Mouse (Mus musculus) ES-Bruce4 (cell line): ENCODE results near the gene E130218I03Rik. TPM values are rescaled to one million over a fixed set of nuclear protein-coding genes. Genes with fewer than 3 reads are reported as not detected.

Experiments used
- H3K27ac ChIP-seq: 2 replicates; pipeline ENCODE4 v1.5.1; 2012; ENCODE audit warnings: low read length, inconsistent platforms; ENCODE audit not compliant: insufficient read depth
- H3K27me3 ChIP-seq: 2 replicates; pipeline ENCODE4 v1.6.1; 2012; ENCODE audit warnings: mild to moderate bottlenecking, low read length, inconsistent platforms; ENCODE audit not compliant: control insufficient read depth, poor library complexity, insufficient read depth, severe bottlenecking
- H3K36me3 ChIP-seq: 2 replicates; pipeline ENCODE4 v1.6.1; 2012; ENCODE audit warnings: inconsistent platforms, mild to moderate bottlenecking, low read length, moderate library complexity; ENCODE audit not compliant: control insufficient read depth, poor library complexity, insufficient read depth, severe bottlenecking
- H3K4me1 ChIP-seq: one replicate; pipeline ENCODE4 v1.8.1; 2011; ENCODE audit warnings: low read length; ENCODE audit not compliant: control insufficient read depth, insufficient read depth
- H3K4me3 ChIP-seq: 2 replicates; pipeline ENCODE4 v1.5.1; 2011; ENCODE audit warnings: low read depth, mild to moderate bottlenecking, low read length
- H3K9ac ChIP-seq: 2 replicates; pipeline ENCODE4 v1.6.1; 2012; ENCODE audit warnings: low read depth, mild to moderate bottlenecking, inconsistent platforms; ENCODE audit not compliant: poor library complexity, severe bottlenecking
- H3K9me3 ChIP-seq: replicated peaks from 2 replicates; pipeline ENCODE4 v1.6.1; 2012; ENCODE audit warnings: mild to moderate bottlenecking, low read length, inconsistent platforms; ENCODE audit not compliant: control insufficient read depth, poor library complexity, insufficient read depth, severe bottlenecking
- CTCF ChIP-seq: IDR thresholded peaks from one replicate; pipeline ENCODE4 v1.8.1; 2011; ENCODE audit warnings: low read depth, low read length
- EP300 ChIP-seq: IDR thresholded peaks from 2 replicates; pipeline ENCODE4 v1.6.1; 2011; ENCODE audit warnings: low read depth, low read length; ENCODE audit not compliant: insufficient read depth
- POLR2A ChIP-seq: IDR thresholded peaks from one replicate; pipeline ENCODE4 v1.8.1; 2011; ENCODE audit warnings: low read length; ENCODE audit not compliant: insufficient read depth
- polyA plus RNA-seq: library from polyadenylated mRNA; stranded (reverse); fragments of >200 nt; gene quantifications from 2 replicates; pipeline ENCODE4 v1.2.4, GENCODE M21; 2011; ENCODE audit warnings: low read depth; ENCODE audit not compliant: missing spikeins, insufficient read depth, insufficient read length

E130218I03Rik gene
- polyA plus RNA-seq, 1 experiment, result not detected

- no peak for TF ChIP-seq CTCF
- no peak for TF ChIP-seq EP300
- no peak for TF ChIP-seq POLR2A
- Histone ChIP-seq H3K9me3 (no peaks in the 10 kb centered on the region), H3K4me1 (no peaks in the 10 kb centered on the region), H3K4me3 (peak overlapping the region; percentile 76), H3K9ac (peak overlapping the region; percentile 88), H3K27ac (peak overlapping the region; percentile 85), H3K36me3 (peaks cover 4% of the 10 kb centered on the region), H3K27me3 (no peaks in the 10 kb centered on the region)
Observed at GRCm38 (mm10) chr4:134288397-134289256, 45.2 kb downstream of the E130218I03Rik start.

GRCm38 (mm10) chr4:134292067-134292466 is 48.6 kb downstream of the E130218I03Rik start:
- H3K4me1 ChIP-seq, result no peaks in the 10 kb centered on the region
- no peaks in the 10 kb centered on the region for H3K27me3 ChIP-seq
- no peaks in the 10 kb centered on the region for H3K36me3 ChIP-seq
- no peaks in the 10 kb centered on the region for H3K9me3 ChIP-seq
- H3K9ac ChIP-seq, result no peak overlapping the region
- no peak overlapping the region for H3K4me3 ChIP-seq
- H3K27ac ChIP-seq, result no peak overlapping the region
- TF ChIP-seq CTCF, result peak; percentile 85
- TF ChIP-seq POLR2A, result no peak

- H3K9ac ChIP-seq, result no peak overlapping the region
- no peaks in the 10 kb centered on the region for H3K9me3 ChIP-seq
- H3K27me3 ChIP-seq, result no peaks in the 10 kb centered on the region
- H3K36me3 ChIP-seq, result no peaks in the 10 kb centered on the region
- no peak overlapping the region for H3K4me3 ChIP-seq
- no peak for TF ChIP-seq EP300
- TF ChIP-seq CTCF, result no peak
- no peak for TF ChIP-seq POLR2A
- H3K27ac ChIP-seq, result no peak overlapping the region
- H3K4me1 ChIP-seq, result no peaks in the 10 kb centered on the region
Observed at GRCm38 (mm10) chr4:134293061-134293691, 49.7 kb downstream of the E130218I03Rik start.

- no peaks in the 10 kb centered on the region for H3K4me1 ChIP-seq
- TF ChIP-seq POLR2A, result no peak
- no peak for TF ChIP-seq EP300
- no peak for TF ChIP-seq CTCF
- no peak overlapping the region for H3K4me3 ChIP-seq
- no peaks in the 10 kb centered on the region for H3K9me3 ChIP-seq
- H3K27ac ChIP-seq, result no peak overlapping the region
- no peaks in the 10 kb centered on the region for H3K27me3 ChIP-seq
- H3K9ac ChIP-seq, result no peak overlapping the region
- H3K36me3 ChIP-seq, result no peaks in the 10 kb centered on the region
Observed at GRCm38 (mm10) chr4:134293692-134294163, 50.3 kb downstream of the E130218I03Rik start.

Other genes starting within 250 kb of the E130218I03Rik start
- gene Dhdds, start 242.7 kb upstream of the E130218I03Rik start, polyA plus RNA-seq, result 18.5 and 23.5 TPM in 2 replicates
- gene Lin28a, start 224.8 kb upstream of the E130218I03Rik start, polyA plus RNA-seq, result 201 and 217 TPM in 2 replicates
- gene Zfp683, start 189.8 kb upstream of the E130218I03Rik start, polyA plus RNA-seq, result not detected in 2 replicates
- gene Crybg2, start 182.8 kb upstream of the E130218I03Rik start, polyA plus RNA-seq, result 19.2 and 26.1 TPM in 2 replicates
- not detected in 2 replicates for gene Cd52, start 148.6 kb upstream of the E130218I03Rik start, polyA plus RNA-seq
- 10.4 and 11.6 TPM in 2 replicates for gene Ubxn11, start 141.1 kb upstream of the E130218I03Rik start, polyA plus RNA-seq
- 105 and 106 TPM in 2 replicates for gene Sh3bgrl3, start 114.9 kb upstream of the E130218I03Rik start, polyA plus RNA-seq
- gene Cep85, start 56.5 kb upstream of the E130218I03Rik start, polyA plus RNA-seq, result 66.3 and 69.0 TPM in 2 replicates
- not detected in 2 replicates for gene Gm7534, start 40.7 kb upstream of the E130218I03Rik start, polyA plus RNA-seq
- not detected in 2 replicates for gene Catsper4, start 16.3 kb upstream of the E130218I03Rik start, polyA plus RNA-seq
- 10.4 and 10.8 TPM in 2 replicates for gene Cnksr1, start 5.3 kb upstream of the E130218I03Rik start, polyA plus RNA-seq
- 16.8 and 17.2 TPM in 2 replicates for gene Zfp593, start 1.9 kb downstream of the E130218I03Rik start, polyA plus RNA-seq
- gene Gm30191, start 3.3 kb downstream of the E130218I03Rik start, polyA plus RNA-seq, result not detected in 2 replicates
- gene Grrp1, start 10.4 kb downstream of the E130218I03Rik start, polyA plus RNA-seq, result 0.55 TPM in 1 of 2 replicates, not detected in the other
- gene Pdik1l, start 44.2 kb downstream of the E130218I03Rik start, polyA plus RNA-seq, result 12.0 and 14.1 TPM in 2 replicates
- gene Trim63, start 71.5 kb downstream of the E130218I03Rik start, polyA plus RNA-seq, result 5.4 and 7.4 TPM in 2 replicates
- gene Slc30a2, start 99.5 kb downstream of the E130218I03Rik start, polyA plus RNA-seq, result 3.9 and 4.9 TPM in 2 replicates
- gene Extl1, start 140.2 kb downstream of the E130218I03Rik start, polyA plus RNA-seq, result 3.3 and 3.9 TPM in 2 replicates
- 16.4 and 16.5 TPM in 2 replicates for gene Pafah2, start 152.7 kb downstream of the E130218I03Rik start, polyA plus RNA-seq
- gene Stmn1, start 224.7 kb downstream of the E130218I03Rik start, polyA plus RNA-seq, result 266 and 270 TPM in 2 replicates